Mouse (Mus musculus): Measurements from ENCODE around the gene Nlrc5.
"Not testable (repeated sequence)": the region's sequence is repeated elsewhere in the genome, so short reads cannot be mapped to it uniquely, and the experiment has no call there.

The Nlrc5 gene

DNA sequence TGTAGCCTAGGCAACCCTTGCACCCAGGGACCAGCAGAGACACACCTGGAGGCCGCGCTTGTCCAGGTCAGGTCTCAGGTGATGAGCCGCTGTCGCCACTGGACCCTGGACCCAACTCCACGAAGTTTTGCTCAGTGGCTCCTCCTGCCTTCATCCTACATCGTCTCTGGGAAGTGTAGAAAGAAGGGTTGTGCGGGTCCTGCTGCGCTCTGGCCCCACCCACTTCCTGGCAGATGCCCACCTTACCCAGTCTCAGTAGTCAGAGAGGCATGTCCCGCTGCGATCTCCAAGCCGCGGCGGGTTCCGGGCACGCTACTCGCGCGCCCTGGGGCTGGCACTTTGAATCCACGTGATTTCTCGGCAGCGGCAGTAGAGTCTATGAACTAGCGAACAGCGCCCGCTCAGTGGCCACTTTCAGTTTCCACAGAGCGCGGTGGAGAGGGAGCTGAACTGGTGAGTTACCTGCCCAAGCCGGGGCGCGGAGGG lies at the start of gene Nlrc5:
TSS of gene Nlrc5 (plus strand) at position 376 of the 486 bp plus-strand sequence.
- DNase-seq = peak; percentile 83 to 88

DNA sequence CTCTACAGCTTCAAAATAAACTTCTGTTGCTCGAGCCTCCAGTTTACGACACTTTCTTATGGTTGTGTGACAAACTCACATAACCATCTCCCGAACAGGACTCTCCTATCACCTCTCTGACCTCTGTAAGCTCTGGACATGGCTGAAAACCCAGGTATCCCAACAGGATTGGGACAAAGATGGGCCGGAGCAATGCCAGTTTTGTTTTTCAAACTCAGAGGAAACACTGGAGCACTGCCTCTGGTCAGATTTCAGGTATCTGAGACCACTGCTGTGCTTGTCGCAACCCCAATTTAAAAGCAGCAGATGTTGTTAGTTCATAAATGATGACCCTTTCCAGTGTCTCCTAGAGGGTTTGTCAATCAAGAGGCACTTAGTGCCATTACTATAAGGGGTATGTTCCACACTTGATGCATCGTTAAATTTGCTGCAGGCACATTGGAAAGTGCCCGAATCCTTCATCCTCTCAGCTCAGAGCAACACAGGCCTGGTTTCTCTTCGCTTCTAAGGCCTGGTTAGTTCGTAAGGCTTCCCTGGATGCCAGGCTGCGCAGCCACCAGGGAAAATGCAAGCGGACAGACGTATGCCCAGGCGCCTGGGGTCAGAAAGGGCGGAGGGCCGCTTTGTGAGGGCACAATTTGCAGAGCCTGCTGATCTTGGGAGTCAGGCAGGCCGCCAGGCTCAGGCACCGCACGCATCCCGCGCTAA lies 48.5 kb upstream of the Nlrc5 start:
- no peak for DNase-seq

DNA sequence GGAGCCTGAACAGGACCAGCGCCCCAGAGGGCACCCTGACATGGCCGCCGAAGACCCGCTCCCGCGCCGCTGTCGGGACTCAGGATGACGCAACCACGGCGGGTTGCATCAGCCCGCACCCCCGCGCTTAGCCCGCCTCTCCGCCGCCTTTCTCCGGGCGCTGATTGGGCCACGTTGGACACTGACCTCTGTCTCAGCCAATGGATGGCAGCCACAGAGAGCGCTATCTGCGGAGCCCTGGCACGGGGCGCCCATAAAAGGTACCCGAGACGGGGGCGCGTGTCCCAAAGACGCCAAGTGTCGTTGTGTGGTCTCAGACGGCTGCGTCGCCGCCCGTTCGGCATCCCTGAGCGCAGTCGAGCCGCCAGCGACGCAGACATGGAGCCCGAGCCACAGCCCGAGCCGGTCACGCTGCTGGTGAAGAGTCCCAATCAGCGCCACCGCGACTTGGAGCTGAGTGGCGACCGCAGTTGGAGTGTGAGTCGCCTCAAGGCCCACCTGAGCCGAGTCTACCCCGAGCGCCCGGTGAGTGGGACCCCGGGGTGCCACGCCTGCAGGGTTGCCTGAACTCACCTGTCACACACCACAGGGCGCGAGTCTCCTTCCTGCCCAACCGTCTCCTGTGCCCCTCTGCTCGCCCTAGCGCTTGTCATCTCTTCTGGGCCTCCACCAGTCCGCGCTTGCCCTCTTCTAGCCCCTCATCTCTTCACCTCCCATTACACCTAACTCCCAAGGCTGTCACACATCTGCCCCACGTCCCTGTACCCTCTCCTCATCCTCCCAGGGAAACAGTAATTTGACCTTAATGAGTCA lies 47.7 kb upstream of the Nlrc5 start, which contains the start of gene Herpud1:
TSS of gene Herpud1 (plus strand) at position 225 of the 813 bp plus-strand sequence.
- peak; percentile 96 to 98 for DNase-seq

DNA sequence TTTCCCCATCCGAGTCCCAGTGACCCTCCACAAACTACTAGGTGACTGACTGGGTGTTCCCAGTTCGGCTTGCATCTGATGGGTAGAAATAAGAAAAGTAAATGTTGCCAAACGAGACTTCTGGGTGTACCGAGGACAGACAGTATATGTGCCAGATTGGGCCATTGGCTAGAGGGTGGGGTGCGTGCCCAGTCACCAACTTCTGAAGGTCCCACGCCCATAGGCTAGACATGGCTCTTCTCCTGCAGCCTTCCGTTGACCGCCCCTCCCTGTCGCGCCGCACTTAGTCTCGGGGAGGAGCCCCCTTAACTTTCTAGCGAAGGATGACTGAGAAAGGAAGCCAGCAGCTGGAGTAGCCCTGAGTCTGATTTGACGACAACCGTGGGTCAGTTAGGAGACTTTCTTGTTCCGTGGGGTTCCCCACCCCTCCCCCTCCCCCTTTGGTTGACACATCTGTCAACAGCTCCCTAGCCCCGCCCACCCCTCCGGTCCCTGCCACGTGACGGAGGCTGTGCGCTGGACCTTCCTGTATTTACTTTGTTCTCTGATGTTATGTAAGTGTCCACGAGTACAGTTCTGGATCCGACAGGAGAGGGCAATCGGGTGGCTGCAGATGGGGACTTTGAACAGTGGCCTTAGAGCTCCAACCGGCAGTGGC lies 47.0 kb upstream of the Nlrc5 start:
- DNase-seq = peak; percentile 70

DNA sequence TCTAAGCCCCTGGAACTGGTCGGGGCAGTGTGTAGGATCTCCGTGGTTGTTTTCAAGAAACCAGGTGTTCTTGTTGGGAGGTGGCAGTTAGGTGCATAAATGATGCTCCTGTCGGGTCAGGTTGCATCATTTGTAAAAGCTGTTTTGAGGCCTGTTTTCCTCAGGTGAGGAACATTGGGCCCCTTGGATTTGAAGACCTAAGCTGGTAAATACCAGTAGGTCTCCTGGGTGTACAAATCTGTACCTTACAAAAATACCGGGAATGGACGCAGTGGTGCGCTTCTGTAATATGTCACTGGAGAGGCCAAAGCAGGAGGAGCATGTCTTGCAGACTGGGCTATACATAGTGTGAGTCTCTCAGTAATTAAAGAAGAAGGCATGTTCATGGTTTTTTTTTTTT lies 46.4 kb upstream of the Nlrc5 start:
- no peak for DNase-seq

DNA sequence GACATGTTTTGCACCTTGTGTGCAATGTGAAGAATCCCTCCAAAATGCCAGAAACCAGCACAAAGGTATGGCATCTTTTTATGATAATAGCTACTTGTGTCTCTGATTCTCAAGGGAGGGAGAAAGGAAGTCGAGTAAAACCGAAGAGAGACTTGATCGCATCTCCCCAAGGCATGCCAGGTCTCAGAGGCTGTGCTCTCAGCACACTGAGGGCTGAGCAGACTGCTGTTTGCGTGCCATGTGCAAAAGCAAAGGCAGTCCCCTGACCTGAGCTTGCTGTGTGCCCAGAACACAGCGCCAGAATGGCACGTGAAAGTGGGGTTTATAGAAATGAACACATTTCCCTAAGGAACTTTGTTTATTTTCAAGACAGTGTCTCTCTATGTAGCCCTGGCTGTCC lies 44.6 kb upstream of the Nlrc5 start:
- DNase-seq = no peak

DNA sequence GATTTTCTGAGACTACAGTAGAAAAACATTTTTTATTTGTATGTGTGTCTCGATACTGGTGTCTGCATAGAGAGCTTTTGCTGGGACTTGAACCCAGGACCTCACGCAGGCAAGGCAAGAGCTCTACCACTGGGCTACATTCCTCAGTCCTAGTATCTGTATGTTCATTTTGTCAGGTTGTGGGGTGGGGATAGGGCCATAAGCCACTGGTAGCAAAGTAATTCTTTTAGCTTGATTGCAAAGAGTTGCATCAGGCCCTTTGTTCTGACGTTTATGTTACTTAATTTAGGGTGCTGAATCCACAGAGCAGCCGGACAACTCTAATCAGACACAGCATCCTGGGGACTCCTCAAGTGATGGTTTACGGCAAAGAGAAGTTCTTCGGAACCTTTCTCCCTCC lies 43.7 kb upstream of the Nlrc5 start:
- no peak for DNase-seq

DNA sequence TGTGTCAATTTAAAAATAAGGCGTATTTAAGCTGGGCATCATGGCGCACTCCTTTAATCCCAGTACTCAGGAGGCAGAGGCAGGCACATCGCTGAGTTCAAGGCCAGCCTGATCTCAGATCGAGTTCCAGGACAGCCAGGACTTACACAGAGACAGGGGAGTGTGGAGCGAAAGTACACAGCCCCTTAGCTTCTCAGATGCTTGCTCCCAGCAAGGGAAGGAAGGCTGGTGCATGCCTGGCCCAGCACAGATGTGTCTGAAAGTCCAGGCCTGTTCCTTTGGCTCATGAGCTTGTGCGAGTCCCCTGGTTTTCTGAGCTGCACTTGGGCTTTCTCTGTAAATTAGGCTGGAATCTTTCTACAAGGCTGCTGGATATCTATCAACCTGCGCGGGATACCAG lies 43.2 kb upstream of the Nlrc5 start:
- no peak for DNase-seq

DNA sequence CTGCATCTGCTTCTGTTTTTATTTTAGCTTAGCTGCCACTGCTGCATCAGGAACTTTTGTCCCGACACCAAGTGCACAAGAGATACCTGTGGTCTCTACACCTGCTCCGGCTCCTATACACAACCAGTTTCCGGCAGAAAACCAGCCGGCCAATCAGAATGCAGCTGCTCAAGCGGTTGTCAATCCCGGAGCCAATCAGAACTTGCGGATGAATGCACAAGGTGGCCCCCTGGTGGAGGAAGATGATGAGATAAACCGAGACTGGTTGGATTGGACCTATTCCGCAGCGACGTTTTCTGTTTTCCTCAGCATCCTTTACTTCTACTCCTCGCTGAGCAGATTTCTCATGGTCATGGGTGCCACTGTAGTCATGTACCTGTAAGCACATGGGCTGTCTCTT lies 42.0 kb upstream of the Nlrc5 start:
- DNase-seq = peak; percentile 33 to 37

DNA sequence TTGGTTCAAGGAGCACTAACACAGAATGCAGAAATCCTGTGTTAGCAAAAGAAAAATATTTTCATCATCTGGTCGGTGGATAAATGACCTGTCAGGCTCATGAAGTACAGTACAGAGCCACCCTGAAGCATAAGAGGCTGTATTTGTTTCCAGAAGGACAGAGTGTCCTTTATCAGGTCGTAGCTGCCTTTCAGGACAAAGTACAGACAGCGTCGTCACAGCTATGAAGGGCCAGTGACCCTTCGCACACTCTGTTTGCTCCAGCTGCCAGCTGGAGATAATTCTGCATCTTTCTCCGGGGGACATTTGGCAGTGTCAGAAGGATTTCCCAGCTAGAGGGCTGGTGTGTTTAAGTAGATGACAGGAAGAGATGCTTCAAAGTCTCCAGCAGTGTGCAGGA lies 41.5 kb upstream of the Nlrc5 start:
- no peak for DNase-seq

DNA sequence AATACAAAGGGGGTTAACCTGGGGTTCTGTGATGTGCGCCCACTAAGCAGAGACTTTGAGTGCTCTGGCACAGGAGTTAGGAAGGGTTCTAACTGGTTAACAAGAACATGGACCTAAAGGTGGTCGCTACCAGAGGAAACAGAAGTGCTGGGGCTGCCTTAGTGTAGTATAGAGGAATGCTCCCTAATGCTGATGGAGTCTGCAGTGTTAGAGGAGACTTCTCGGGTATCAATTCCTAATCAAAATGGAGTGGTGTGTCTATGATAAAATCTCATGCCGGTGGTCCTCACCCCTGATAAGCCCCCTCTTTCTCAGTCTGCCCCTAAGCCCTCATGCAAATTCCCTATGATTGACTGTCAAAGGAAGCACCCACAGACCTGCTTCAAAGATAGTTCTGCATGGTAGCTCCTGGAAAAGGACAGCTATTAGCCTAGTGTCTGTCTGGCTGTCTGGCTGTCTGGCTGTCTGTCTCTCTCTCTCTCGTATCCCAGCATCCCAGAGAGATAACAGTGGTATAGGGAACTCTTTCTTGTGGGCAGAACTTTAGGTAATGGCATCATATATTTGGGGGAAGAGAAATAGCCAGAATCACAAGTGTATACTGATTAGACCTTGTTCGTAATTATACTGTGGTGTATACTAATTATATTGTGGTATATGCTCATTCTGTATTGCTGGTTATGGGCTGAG lies 38.2 kb upstream of the Nlrc5 start:
- no peak for DNase-seq

DNA sequence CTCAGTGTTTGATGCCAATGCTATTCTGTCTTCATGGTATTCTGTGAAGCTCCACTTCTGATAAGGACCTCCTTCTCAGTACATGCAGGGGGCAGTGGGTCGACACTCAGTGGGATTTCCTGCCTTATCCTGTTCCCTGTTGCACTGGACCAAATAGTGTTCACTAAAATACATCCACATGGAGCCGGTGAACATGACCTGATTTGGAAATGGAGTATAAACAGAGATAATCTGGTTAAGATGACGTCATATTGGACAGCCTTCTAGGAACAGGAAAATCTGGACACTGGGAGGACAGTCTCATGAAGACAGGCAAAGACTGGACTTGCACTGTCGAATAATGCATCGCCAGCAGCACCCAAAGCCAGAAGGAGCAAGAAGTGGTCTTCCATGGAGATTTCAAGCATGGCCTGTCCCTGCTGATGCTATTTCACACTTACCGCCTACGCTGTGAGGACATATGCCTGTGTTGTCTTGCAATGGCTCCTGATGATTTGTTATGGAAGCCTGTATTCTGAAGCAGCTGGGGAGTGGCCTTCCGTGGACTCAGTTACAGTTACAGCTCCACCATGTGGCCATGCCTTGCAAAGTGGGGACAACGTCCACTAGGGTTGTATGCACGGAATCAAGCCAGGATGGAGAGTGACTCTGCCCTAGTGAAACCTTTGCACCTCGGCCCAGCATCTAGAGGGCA lies 37.0 kb upstream of the Nlrc5 start:
- peak; percentile 47 to 48 for DNase-seq

DNA sequence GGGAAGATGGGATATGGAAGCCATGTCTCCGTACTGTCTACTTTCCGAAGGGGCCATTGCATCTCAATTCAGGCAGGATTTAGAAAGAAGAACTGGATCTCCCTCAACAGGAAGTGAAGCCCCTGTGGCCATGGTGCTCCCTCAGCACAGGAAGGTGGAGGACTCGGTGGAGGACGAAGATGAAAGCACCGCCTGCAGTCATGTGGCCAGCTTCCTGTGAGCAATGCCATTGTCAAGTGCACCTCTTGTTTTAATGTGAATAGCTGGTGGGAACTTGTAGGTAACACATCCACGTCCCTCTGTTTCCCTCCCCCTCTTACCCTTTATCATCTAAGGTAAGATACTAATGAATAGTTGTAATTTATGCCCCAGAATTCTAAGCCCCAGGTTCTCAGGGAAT lies 35.6 kb upstream of the Nlrc5 start:
- peak; percentile 46 to 74 for DNase-seq

DNA sequence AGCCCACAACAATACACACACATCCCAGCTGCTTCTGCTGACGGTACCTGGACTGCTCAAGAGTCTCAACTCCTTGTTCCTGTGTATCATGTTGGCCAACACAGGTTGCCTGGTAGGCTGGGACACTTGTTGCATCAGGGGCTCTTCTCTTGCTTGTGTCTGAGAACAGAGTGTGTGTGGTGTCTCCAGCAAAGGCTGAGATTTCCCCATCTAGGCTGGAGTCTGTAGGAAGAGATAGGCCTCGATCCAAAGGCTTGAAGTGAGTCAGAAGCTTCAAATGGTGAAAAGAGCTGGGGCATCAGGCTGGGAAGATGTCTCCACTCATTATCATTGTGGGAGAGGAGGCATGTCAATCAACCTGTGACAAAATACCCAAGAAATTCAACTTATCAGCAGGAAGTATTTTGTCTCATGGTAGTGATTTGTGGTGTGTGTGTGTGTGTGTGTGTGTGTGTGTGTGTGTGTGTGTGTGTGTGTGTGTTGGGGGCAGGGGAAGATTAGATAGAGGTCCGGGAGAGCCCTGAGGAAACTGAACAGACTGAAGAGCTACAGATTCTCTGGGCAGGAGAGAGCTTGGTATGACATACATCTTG lies 34.7 kb upstream of the Nlrc5 start:
- DNase-seq = no peak

DNA sequence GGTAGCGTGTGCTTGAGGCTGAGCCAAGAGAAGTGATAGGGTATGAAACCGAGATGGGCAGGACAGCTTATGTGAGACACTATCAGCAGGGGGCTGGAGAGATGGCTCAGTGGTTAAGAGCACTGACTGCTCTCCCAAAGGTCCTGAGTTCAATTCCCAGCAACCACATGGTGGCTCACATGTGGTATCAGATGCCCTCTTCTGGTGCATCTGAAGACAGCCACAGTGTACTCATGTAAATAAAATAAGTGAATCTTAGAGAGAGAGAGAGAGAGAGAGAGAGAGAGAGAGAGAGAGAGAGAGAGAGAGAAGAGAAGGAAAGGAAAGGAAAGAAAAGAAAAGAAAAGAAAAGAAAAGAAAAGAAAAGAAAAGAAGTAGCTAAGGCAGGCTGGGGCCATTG lies 34.2 kb upstream of the Nlrc5 start:
- DNase-seq = not testable (repeated sequence)

DNA sequence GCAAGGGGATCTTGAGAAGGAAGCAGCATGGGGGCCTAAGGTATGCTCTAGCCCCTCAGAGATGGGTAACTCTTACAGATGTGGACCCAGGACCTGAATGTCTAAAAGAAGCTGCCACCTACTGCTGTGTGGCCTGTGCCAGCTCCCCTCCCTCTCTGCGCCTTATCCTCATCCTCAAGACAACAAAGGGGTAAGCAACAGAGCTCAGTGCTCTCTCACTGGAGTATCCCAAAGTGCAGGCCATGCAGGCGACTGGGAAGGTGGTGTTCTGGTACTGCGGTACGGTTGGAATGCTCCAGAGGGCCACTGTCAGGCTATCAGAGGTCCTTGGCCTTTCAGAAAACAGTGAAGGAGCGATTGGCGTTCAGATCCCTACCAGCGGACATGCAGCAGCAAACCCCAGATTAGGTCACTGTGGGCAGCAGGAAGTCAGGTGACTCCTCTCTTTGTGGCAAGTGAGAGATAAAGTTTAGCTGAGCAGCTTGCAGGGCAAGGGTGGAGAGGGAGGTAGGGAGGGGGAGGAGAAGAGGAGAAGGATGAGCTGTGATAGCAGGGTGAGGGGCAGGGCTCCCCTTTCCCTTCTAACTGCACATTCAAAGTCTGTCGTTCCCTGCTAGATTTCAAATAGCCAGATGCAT lies 25.6 kb upstream of the Nlrc5 start:
- DNase-seq = no peak

DNA sequence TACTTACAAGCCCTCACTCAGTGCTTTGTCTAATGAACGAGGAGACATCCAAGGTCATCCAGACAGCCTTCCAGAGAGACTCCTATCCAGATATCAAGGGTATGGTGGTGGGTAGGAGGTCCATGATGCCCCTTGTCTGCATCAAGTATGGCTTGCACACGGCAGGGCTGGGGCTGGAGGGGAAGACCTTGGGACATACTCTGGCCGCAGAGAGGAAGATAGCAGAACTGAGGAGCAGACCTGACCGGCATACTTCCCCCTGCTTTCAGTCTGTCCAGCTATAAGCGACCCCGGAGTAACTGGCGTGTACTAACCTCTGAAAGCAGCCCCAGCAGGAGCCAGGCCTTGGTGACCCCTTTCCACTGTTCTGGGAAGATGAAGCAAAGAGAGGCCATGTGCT lies 24.6 kb upstream of the Nlrc5 start:
- DNase-seq = no peak

DNA sequence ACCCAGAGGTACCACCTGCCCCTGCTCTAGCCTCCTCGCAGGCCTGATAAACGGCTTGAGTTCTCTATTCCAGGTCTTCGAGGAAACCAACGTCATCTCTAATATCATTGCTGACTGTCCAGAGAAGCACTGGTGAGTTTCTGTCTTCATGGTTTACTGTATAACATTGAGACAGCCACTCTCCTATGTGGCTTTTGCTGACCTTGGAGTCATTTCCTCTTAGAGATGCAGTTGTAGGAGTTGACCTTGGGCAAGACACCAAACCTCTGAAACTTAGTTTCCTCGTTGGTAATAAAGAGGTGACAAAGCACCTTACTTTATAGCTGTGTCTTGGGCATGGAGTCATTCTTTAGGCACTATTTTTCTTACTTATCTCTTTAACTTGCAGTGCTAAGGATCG lies 21.6 kb upstream of the Nlrc5 start:
- no peak for DNase-seq

DNA sequence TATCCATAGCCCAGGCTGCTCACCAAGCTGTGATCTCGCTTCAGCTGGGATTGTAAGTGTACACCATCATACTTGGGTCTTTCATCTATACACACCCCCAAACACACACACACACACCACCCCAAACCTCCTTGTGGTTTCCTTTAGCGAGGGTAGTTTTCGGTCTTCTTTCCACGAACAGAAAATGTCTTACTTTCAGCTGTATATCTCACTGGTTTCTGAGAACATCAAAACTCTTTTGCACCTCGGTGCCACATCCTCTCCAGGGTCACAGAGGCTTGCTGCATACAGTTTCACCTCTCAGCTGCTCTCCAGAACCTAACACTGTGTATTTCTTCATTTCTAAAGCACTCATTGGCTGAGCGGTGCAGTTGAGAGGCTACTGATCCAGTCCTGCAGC lies 20.6 kb upstream of the Nlrc5 start:
- DNase-seq = peak; percentile 55 to 70

DNA sequence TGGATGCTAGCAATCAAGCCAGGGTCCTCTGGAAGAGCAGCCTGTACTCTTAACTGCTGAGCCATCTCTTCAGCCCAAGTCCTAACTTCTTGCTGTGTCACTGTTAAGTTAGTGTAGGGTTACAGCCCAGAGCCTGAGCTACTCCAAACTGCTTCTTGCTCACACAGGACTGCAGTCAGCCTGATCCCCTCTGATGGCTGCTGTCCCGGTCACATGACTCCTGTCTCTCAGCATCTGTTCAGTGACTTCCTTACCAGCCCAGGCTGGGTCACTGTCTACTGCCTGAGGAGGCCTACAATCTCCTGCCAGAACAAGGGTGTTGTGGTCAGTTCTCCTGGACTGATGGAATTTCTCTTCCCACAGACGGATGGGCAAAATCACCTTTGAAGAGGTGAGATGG lies 18.9 kb upstream of the Nlrc5 start:
- peak; percentile 25 to 36 for DNase-seq

DNA sequence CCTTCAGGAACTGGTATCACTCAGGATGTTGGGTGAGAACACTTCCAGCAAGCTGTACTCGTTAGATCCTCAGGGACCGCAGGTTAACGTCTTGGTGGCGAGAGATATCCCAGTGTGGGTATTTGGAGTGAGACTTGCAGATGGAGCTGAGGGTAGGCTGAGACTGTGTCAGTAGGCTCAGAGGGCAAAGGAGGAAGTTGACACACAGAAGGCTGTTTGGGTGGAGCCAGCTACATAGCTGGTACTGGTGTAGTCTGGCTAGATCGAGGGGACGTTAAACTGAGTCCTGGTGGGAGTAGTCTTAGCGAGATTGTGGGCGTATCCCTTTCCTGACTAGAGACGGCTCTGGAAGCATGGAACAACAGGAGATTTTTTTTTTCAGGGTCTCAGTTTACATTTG lies 16.1 kb upstream of the Nlrc5 start:
- DNase-seq = no peak
